Mouse (Mus musculus) layer of hippocampus, adult 8-10 months (tissue): ENCODE data around the gene Cul3. TPM values are rescaled to one million over a fixed set of nuclear protein-coding genes. Genes with fewer than 3 reads are reported as not detected.

Experiments
- total RNA-seq, 4 experiments: library from RNA; stranded (reverse); gene quantifications; 2 replicates each; pipeline ENCODE4 v1.2.4; 2022

Gene Cul3
- total RNA-seq, 4 experiments from 2014 or later = 112 to 143 (median 124) TPM

Other genes starting within 250 kb of the Cul3 start
- under 1 TPM in 1 of 4 experiments, not detected in 3; 0.11 TPM for gene Fam124b, start 122.0 kb downstream of the Cul3 start, total RNA-seq
- not detected for gene Gm45261, start 121.0 kb upstream of the Cul3 start, total RNA-seq